In genomic region chr8:96873465-96874094, GRCm38 (mm10) we compare ENCODE assay signal across 35 mouse cellular contexts.
"Had no signal": no experiment of that assay in that cellular context is flagged by ENCODE, and none has a peak within 500 bp of the region (broad histone marks: within the 10 kb centered on the region; RNA-seq: fewer than 3 reads in every experiment).

No protein-coding gene starts in this region.

- ATAC-seq: hindbrain, embryonic 16.5 days; hindbrain, postnatal 0 days; inflammation-experienced regulatory T-cells, adult 6 months; intestine, embryonic 15.5 days; intestine, embryonic 16.5 days; intestine, postnatal 0 days had no signal

- H3K27me3 ChIP-seq: heart, embryonic 12.5 days; heart, embryonic 13.5 days; heart, embryonic 15.5 days; hindbrain, embryonic 12.5 days; hindbrain, embryonic 13.5 days; hindbrain, embryonic 15.5 days; intestine, embryonic 15.5 days; kidney, embryonic 15.5 days had no signal

- H3K9ac ChIP-seq: heart, embryonic 12.5 days; heart, embryonic 13.5 days; heart, embryonic 15.5 days; hindbrain, embryonic 12.5 days; hindbrain, embryonic 13.5 days; hindbrain, embryonic 14.5 days; hindbrain, embryonic 15.5 days; intestine, embryonic 15.5 days; kidney, embryonic 15.5 days had no signal

- H3K4me2 ChIP-seq: heart, embryonic 11.5 days; heart, embryonic 12.5 days; heart, embryonic 13.5 days; heart, embryonic 15.5 days; hindbrain, embryonic 12.5 days; hindbrain, embryonic 13.5 days; hindbrain, embryonic 14.5 days; hindbrain, embryonic 15.5 days; intestine, embryonic 15.5 days; kidney, embryonic 15.5 days had no signal

- H3K9me3 ChIP-seq: heart, embryonic 10.5 days; heart, embryonic 12.5 days; heart, embryonic 13.5 days; heart, embryonic 15.5 days; hindbrain, embryonic 10.5 days; hindbrain, embryonic 12.5 days; hindbrain, embryonic 13.5 days; hindbrain, embryonic 15.5 days; intestine, embryonic 15.5 days; kidney, embryonic 15.5 days had no signal

- DNase-seq: heart, adult 2 months; heart, postnatal 10 days; heart, postnatal 14 days; heart, postnatal 36 days; heart, postnatal 4 days; kidney, adult 11 months; kidney, adult 18-20 months; kidney, adult 2 months; kidney, adult 8-10 months; kidney, adult 9 months; kidney, postnatal 10 days; kidney, postnatal 14 days; kidney, postnatal 25 days; kidney, postnatal 36 days; kidney, postnatal 4 days; layer of hippocampus, adult 9-11 months had no signal

- H3K4me3 ChIP-seq: heart, adult 2 months; heart, embryonic 10.5 days; heart, embryonic 12.5 days; heart, embryonic 13.5 days; heart, embryonic 15.5 days; hindbrain, embryonic 10.5 days; hindbrain, embryonic 12.5 days; hindbrain, embryonic 13.5 days; hindbrain, embryonic 15.5 days; intestine, embryonic 15.5 days; kidney, embryonic 15.5 days; layer of hippocampus, adult 2 months had no signal

- H3K36me3 ChIP-seq: heart, embryonic 10.5 days; heart, embryonic 12.5 days; heart, embryonic 13.5 days; heart, embryonic 15.5 days; hindbrain, embryonic 10.5 days; hindbrain, embryonic 12.5 days; hindbrain, embryonic 13.5 days; hindbrain, embryonic 15.5 days; intestine, embryonic 15.5 days; kidney, embryonic 15.5 days had no signal

- H3K27ac ChIP-seq: heart, adult 2 months; heart, embryonic 10.5 days; heart, embryonic 13.5 days; heart, embryonic 15.5 days; hindbrain, embryonic 10.5 days; hindbrain, embryonic 12.5 days; hindbrain, embryonic 13.5 days; hindbrain, embryonic 14.5 days; hindbrain, embryonic 15.5 days; hindbrain, postnatal 0 days; intestine, embryonic 15.5 days; kidney, embryonic 15.5 days; kidney, postnatal 0 days; layer of hippocampus, adult 2 months had no signal

- H3K4me1 ChIP-seq: heart, embryonic 10.5 days; heart, embryonic 12.5 days; heart, embryonic 13.5 days; heart, embryonic 15.5 days; hindbrain, embryonic 10.5 days; hindbrain, embryonic 12.5 days; hindbrain, embryonic 13.5 days; hindbrain, embryonic 15.5 days; intestine, embryonic 15.5 days; kidney, embryonic 15.5 days had no signal
